Mouse (Mus musculus): ENCODE measurements at regions not wholly inside any gene's neighbourhood (a gene's known extent, or its start where the extent isn't known, plus 50 kb on each side); places are given as distances from the start of the nearest gene placed in this dataset.

DNA sequence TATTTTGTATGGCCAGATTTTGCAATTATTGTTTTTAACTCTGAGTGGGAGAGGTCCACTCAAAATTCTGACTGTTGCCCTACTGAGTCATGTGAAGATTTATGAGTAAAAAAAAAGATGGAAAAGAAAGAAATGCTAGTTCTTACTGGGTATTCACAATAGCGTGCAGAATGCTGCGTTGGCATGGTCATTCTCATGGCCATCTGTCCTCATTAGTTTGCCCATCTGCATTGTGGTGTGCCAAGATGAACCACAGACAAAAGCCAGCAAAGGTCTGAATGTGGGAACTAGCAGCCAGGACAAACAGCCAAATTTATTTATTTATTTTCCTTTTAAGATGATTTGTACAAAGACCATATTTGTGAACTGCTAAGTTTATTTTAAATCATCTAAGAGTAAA lies 289.0 kb downstream of the Pla2g4a start:
- no peak overlapping the region for H3K4me2 ChIP-seq (ENCODE audit: low read depth, low read length)
- H3K4me3 ChIP-seq (ENCODE audit: low read depth, low read length) = no peak overlapping the region
- WGBS (ENCODE audit: insufficient replicate concordance) = 81% methylated on average over 2 of the region's 2 CpGs
- H3K4me1 ChIP-seq (ENCODE audit: insufficient read depth) = no peaks in the 10 kb centered on the region
- H3K36me3 ChIP-seq (replicated peaks; ENCODE audit: insufficient read depth, low read length) = no peaks in the 10 kb centered on the region
- H3K9ac ChIP-seq (replicated peaks) = no peak overlapping the region
- no peaks in the 10 kb centered on the region for H3K27me3 ChIP-seq (ENCODE audit: insufficient read depth, low read length)
- TF ChIP-seq EP300 (IDR thresholded peaks at IDR 0.05; ENCODE audit: low read depth) = no peak
- no peak for TF ChIP-seq CTCF (IDR thresholded peaks at IDR 0.05; ENCODE audit: low read depth)
- ATAC-seq (no peak), DNase-seq (no peak)
- no peak overlapping the region for H3K27ac ChIP-seq (ENCODE audit: low read depth)
- H3K9me3 ChIP-seq (ENCODE audit: low read length) = no peaks in the 10 kb centered on the region

DNA sequence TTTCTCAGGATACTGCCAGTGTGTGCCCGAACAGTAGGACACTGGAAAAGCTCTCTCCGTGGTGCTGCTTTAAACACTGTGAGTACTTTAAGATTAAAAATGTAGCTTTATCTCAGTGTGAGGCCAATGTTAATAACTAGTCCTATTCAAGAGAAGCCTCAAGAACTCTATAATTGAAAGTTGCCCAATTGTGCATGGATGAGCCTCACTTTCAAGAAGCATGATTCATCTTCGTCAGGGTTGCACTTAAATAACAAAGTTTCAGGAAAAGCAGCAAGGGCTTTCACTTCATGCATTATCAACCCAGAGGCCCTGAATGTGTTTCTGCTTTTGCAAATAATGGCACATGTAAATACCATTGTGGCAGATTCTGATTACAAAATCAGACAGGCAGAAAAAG lies 290.0 kb downstream of the Pla2g4a start:
- Histone ChIP-seq H3K4me2 (ENCODE audit: low read depth, low read length) (no peak overlapping the region), H3K9me3 (ENCODE audit: low read length) (no peaks in the 10 kb centered on the region), H3K4me3 (ENCODE audit: low read depth, low read length) (no peak overlapping the region), H3K4me1 (ENCODE audit: insufficient read depth) (no peaks in the 10 kb centered on the region), H3K27me3 (ENCODE audit: insufficient read depth, low read length) (no peaks in the 10 kb centered on the region), H3K9ac (replicated peaks) (no peak overlapping the region), H3K27ac (ENCODE audit: low read depth) (no peak overlapping the region), H3K36me3 (replicated peaks; ENCODE audit: insufficient read depth, low read length) (no peaks in the 10 kb centered on the region)
- ATAC-seq (no peak), DNase-seq (no peak)
- 64% methylated on average over 3 of the region's 3 CpGs for WGBS (ENCODE audit: insufficient replicate concordance)
- no peak for TF ChIP-seq CTCF (IDR thresholded peaks at IDR 0.05; ENCODE audit: low read depth)
- TF ChIP-seq EP300 (IDR thresholded peaks at IDR 0.05; ENCODE audit: low read depth) = no peak

Data from liver, postnatal 0 days (tissue).